Mouse (Mus musculus): ENCODE results near the gene Sv2c. TPM values are rescaled to one million over a fixed set of nuclear protein-coding genes. Genes with fewer than 3 reads are reported as not detected.

The Sv2c gene
- polyA plus RNA-seq, 1 experiment from 2014 or later: 1.5 TPM

DNA sequence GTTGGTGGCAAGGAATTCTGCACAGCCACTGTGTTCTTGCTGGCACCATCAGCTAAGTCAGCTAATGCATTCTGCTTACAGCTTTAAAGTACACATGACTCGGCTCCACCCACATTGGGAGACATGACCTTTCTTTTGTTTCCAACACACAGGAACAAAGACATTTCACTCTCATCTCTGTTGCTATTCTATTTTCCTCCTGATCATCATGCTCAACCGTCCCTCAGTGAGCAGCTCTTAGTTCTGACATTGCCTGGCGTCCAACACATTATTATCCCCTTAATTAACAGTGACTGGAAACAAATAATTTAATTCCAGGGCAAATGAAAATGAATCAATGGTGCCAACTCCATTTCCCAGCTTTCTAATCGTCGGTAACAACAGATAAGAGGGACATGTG is 87.0 kb downstream of the Sv2c start:
- no peak overlapping the region for H3K4me3 ChIP-seq
- no peak for ATAC-seq (ENCODE audit: insufficient number of reproducible peaks, insufficient read depth, low FRiP score, low TSS enrichment)
- no peaks in the 10 kb centered on the region for H3K27me3 ChIP-seq
- no peaks in the 10 kb centered on the region for H3K9me3 ChIP-seq
- H3K36me3 ChIP-seq: no peaks in the 10 kb centered on the region
- WGBS: 73% methylated on average over 5 of the region's 5 CpGs
- no peaks in the 10 kb centered on the region for H3K4me1 ChIP-seq
- H3K27ac ChIP-seq: no peak overlapping the region
- no peak overlapping the region for H3K4me2 ChIP-seq (replicated peaks)
- H3K9ac ChIP-seq: no peak overlapping the region

DNA sequence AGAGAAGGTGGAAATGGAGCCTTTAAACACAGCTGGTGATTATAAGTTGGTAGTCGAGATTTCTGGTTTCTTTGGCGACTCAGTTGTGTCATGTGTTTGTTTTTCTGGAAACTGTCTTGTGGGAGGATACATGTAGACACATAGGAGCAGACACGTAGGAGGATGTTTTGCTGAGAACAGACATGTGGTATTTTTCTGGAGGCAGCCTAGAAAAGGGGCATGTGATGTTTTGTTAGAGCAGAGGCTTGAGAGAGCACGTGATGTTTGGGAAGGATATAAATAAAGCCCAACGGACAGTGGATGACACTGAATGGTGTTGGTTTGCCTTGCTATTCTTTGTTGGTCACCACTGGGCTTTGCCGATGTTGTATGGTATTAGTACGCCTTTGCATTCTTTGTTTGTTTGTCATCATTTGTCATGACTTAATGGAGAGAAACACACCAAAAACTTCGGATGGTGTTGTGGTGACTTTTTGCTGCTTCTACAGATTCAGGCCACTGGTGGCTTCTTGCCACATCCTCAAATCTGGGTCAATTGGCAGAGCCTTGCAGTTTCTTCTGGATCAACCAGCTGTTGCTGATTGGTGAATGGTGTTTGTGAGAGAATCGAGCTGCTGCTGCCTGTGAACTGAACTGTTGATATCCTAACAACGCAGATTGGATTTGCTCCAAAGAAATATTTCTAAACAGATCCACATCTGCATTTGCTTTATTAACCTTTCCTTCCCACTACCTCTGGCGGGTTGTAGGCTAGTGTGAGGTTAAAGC is 91.9 kb downstream of the Sv2c start:
- Histone ChIP-seq H3K27me3 (no peaks in the 10 kb centered on the region), H3K4me1 (no peaks in the 10 kb centered on the region), H3K4me2 (replicated peaks) (no peak overlapping the region), H3K9me3 (no peaks in the 10 kb centered on the region), H3K4me3 (no peak overlapping the region), H3K36me3 (no peaks in the 10 kb centered on the region), H3K27ac (no peak overlapping the region), H3K9ac (no peak overlapping the region)
- 78% methylated on average over 11 of the region's 11 CpGs for whole genome bisulfite sequencing
- no peak for ATAC-seq (ENCODE audit: insufficient number of reproducible peaks, insufficient read depth, low FRiP score, low TSS enrichment)

DNA sequence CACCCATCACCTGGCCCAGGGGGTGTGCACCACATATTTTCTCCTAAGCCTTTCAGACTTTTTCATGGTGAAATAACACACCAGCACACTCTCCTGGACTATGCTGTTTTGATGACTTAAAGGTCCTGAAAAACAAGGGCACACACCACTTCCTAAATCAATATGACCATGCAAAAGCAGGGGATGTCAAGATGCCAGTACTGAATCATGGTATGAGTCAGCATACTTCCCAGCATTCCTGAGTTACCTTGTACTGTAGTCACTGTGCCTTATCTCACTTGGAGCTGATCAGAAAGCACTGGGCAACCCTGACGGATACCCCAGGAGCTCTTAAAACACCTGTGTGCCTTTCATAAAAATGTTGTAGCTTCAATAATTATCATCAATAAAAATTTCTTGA is 92.8 kb downstream of the Sv2c start:
- Histone ChIP-seq H3K4me1 (no peaks in the 10 kb centered on the region), H3K4me2 (replicated peaks) (no peak overlapping the region), H3K27me3 (no peaks in the 10 kb centered on the region), H3K9me3 (no peaks in the 10 kb centered on the region), H3K4me3 (no peak overlapping the region), H3K9ac (no peak overlapping the region), H3K27ac (no peak overlapping the region), H3K36me3 (no peaks in the 10 kb centered on the region)
- ATAC-seq (ENCODE audit: insufficient number of reproducible peaks, insufficient read depth, low FRiP score, low TSS enrichment): no peak
- 81% methylated on average over 1 of the region's 1 CpGs for WGBS

DNA sequence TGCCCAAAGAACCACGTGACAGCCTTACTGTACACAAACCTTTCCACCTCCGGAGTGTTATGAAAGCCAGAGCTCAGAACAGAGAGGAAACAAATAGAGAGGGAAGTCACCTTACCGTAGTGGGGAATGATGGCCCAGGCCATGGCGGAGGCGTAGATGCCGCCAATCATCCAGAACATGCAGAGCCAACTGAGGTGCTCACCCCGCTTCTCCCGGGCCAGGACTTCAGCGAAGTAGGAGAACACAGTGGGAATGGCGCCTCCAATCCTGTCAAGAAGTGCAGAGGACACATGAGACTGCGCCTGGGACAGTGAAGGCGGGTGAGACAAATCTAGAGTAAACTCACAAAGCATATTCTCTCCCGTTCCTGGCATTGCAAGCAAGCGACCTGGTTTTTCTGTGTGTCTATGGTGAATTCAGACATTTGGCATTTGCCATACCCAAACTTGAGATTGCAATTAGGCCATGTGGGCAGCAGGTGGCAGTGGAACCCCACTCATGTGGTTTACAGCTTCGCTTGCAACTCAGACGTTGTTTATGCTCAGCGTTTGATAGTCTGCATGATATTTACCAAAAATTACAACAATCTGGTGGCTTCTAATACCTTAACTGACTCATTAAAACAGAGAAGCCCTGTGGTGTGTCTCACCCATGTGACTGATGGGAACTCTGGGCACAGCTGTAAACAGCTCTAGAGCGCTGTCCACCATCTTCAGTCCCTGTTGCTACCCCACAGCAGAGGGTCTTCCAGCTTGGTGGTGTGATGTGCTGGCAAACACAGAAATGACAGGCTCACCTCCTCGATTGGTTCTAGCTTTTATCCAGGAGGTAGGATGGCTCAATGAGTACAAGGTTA is 101.8 kb downstream of the Sv2c start:
- Histone ChIP-seq H3K9ac (no peak overlapping the region), H3K36me3 (no peaks in the 10 kb centered on the region), H3K27me3 (no peaks in the 10 kb centered on the region), H3K27ac (no peak overlapping the region), H3K4me1 (no peaks in the 10 kb centered on the region), H3K4me3 (no peak overlapping the region), H3K9me3 (no peaks in the 10 kb centered on the region), H3K4me2 (replicated peaks) (no peak overlapping the region)
- ATAC-seq (ENCODE audit: insufficient number of reproducible peaks, insufficient read depth, low FRiP score, low TSS enrichment): no peak
- 60% methylated on average over 19 of the region's 19 CpGs for WGBS

DNA sequence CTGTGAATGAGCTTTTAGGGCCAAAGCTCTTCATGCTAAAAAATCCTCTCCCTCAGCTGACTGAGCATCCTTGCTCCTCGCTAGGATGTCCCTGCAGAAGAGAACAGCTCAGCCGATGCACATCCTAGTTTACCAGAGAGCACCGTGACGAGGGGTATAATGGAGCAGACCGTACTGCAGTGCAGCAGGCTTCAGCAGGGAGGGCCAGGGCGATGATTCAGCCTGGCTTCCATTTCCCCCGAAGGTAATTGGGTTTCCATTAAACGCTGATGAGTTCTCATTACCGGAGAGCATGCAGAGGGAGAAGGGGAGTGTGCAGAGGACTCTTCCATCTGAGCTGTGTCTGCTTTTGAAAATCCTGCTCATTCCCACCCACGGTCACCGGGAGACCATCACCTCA is 108.5 kb downstream of the Sv2c start:
- H3K4me1 ChIP-seq: no peaks in the 10 kb centered on the region
- no peaks in the 10 kb centered on the region for H3K9me3 ChIP-seq
- H3K9ac ChIP-seq: no peak overlapping the region
- ATAC-seq (ENCODE audit: insufficient number of reproducible peaks, insufficient read depth, low FRiP score, low TSS enrichment): no peak
- no peaks in the 10 kb centered on the region for H3K27me3 ChIP-seq
- no peak overlapping the region for H3K27ac ChIP-seq
- 65% methylated on average over 11 of the region's 11 CpGs for WGBS
- H3K4me3 ChIP-seq: no peak overlapping the region
- no peak overlapping the region for H3K4me2 ChIP-seq (replicated peaks)
- H3K36me3 ChIP-seq: no peaks in the 10 kb centered on the region

DNA sequence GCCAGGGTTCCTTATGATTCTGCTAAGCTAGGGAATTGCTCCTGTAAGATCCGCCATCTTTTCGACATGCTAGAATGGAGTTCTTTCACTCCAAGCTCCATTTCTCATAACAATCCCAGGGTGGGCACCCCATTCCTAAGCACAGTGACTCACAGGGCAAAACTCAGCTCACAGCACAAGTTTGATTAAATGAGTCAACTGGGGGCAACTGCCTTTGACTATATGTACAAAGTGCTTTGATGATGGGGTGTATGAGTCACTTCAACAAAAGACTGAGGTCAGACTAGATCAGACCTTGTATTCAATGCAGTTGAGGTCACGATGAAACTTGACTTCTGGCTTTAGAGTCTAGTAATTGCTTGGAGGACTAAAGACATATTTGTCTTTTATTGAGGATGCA is 116.9 kb downstream of the Sv2c start:
- H3K4me2 ChIP-seq (replicated peaks): no peak overlapping the region
- H3K36me3 ChIP-seq: no peaks in the 10 kb centered on the region
- H3K27ac ChIP-seq: no peak overlapping the region
- 90% methylated on average over 3 of the region's 3 CpGs for WGBS
- no peak overlapping the region for H3K9ac ChIP-seq
- H3K9me3 ChIP-seq: no peaks in the 10 kb centered on the region
- H3K4me3 ChIP-seq: no peak overlapping the region
- H3K4me1 ChIP-seq: no peaks in the 10 kb centered on the region
- H3K27me3 ChIP-seq: no peaks in the 10 kb centered on the region
- no peak for ATAC-seq (ENCODE audit: insufficient number of reproducible peaks, insufficient read depth, low FRiP score, low TSS enrichment)

DNA sequence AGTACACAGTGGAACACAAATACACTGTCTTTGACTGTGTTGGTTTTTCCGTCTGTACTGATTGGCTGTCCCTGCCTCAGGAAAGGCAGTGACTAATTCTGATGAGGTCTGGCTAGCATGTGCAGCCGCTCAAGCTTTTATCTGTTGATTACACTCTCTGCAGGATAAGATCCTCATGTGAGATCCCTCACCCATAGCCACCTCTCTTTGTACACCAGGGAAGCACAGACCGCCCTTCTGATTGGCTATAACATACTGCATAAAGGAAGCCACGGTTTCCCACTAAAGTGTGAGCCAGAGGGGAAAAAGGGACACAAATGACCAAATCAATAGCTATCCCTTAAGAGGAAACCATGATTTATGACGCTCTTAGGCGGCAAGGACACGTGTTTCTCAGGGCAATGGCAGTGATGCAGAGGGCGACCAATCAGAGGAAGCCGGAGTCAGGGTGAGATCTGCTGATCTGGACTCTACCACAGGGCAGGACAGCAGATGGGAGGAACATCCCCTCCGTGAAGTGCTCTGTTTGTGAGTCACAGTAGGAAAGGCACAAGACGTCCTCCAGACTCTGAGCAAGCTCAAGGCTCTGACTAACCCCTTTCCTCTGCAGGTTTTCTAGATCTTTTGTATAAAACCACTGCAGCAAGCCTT is 121.4 kb downstream of the Sv2c start:
- no peaks in the 10 kb centered on the region for H3K9me3 ChIP-seq
- H3K9ac ChIP-seq: no peak overlapping the region
- H3K4me1 ChIP-seq: no peaks in the 10 kb centered on the region
- no peak overlapping the region for H3K27ac ChIP-seq
- 61% methylated on average over 11 of the region's 11 CpGs for WGBS
- 0 out of 2 replicates have a peak, but pooled peaks have one; percentile 15 for ATAC-seq (ENCODE audit: insufficient number of reproducible peaks, insufficient read depth, low FRiP score, low TSS enrichment)
- no peak overlapping the region for H3K4me3 ChIP-seq
- H3K27me3 ChIP-seq: no peaks in the 10 kb centered on the region
- H3K4me2 ChIP-seq (replicated peaks): no peak overlapping the region
- no peaks in the 10 kb centered on the region for H3K36me3 ChIP-seq

DNA sequence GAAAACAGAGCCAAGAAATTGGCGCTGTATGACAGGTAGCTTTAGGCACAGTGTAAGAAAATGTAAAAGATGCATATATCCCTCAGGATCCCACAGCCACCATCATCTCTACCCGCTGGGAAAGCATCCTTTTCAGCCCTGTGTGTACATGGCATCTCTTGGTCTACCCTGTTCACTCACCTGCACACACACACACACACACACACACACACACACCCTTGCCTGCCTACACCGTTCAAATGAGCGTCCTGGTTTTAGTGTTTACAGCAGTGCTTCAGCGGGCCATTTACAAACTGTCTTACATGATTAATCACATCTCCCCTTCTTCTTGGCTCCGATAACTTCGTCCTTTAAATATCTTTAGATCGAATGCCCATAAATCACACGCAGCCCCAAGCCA is 123.4 kb downstream of the Sv2c start:
- no peaks in the 10 kb centered on the region for H3K36me3 ChIP-seq
- H3K27ac ChIP-seq: no peak overlapping the region
- WGBS: 80% methylated on average over 9 of the region's 9 CpGs
- no peak overlapping the region for H3K4me3 ChIP-seq
- H3K9ac ChIP-seq: no peak overlapping the region
- H3K4me1 ChIP-seq: no peaks in the 10 kb centered on the region
- no peak for ATAC-seq (ENCODE audit: insufficient number of reproducible peaks, insufficient read depth, low FRiP score, low TSS enrichment)
- no peaks in the 10 kb centered on the region for H3K9me3 ChIP-seq
- no peak overlapping the region for H3K4me2 ChIP-seq (replicated peaks)
- no peaks in the 10 kb centered on the region for H3K27me3 ChIP-seq

DNA sequence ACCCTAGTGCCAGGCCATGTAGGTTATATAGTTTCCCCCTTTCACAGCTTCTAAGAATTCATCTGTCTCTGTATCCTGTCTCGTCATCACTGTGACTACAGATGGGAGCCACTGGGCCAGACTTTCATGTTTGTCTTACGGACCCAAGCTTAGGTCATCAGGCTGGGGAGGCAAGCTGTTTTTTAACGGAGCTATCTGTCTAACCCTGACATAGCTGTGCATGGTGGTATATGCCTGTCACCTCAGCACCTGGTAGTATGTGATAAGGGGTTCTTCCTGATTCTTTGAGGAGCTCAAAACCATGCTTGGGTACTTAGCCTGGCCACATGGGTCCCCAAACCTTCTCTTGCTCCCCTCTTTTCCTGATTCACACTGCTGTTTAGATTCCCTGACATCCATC is 124.2 kb downstream of the Sv2c start:
- Histone ChIP-seq H3K9ac (no peak overlapping the region), H3K4me2 (replicated peaks) (no peak overlapping the region), H3K27me3 (no peaks in the 10 kb centered on the region), H3K36me3 (no peaks in the 10 kb centered on the region), H3K27ac (no peak overlapping the region), H3K4me1 (no peaks in the 10 kb centered on the region), H3K9me3 (no peaks in the 10 kb centered on the region), H3K4me3 (no peak overlapping the region)
- WGBS: 69% methylated on average over 3 of the region's 3 CpGs
- no peak for ATAC-seq (ENCODE audit: insufficient number of reproducible peaks, insufficient read depth, low FRiP score, low TSS enrichment)

DNA sequence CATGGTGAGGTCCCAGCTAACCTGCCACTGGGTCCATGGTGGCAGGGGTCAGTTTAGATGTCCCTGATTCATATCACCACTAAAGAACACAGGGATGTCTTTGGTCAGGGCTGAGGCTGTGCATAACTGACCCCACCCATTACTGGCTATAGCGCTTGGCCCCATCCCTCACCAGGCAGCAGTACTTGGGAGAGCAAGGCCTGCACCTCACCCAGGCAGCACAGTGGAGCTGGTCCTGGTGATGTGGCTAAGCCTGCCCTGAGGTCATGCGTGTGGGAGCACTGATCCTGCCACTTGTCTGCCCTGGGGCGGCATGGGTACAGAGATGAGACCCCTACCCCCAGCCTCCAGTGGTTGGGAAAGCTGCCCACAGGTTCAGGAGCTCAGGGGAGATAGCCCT is 128.8 kb downstream of the Sv2c start:
- H3K9me3 ChIP-seq: no peaks in the 10 kb centered on the region
- no peak overlapping the region for H3K4me2 ChIP-seq (replicated peaks)
- H3K36me3 ChIP-seq: no peaks in the 10 kb centered on the region
- no peaks in the 10 kb centered on the region for H3K27me3 ChIP-seq
- H3K27ac ChIP-seq: no peak overlapping the region
- ATAC-seq (ENCODE audit: insufficient number of reproducible peaks, insufficient read depth, low FRiP score, low TSS enrichment): 0 out of 2 replicates have a peak, but pooled peaks have one; percentile 38
- no peaks in the 10 kb centered on the region for H3K4me1 ChIP-seq
- 88% methylated on average over 3 of the region's 3 CpGs for WGBS
- H3K4me3 ChIP-seq: no peak overlapping the region
- no peak overlapping the region for H3K9ac ChIP-seq

DNA sequence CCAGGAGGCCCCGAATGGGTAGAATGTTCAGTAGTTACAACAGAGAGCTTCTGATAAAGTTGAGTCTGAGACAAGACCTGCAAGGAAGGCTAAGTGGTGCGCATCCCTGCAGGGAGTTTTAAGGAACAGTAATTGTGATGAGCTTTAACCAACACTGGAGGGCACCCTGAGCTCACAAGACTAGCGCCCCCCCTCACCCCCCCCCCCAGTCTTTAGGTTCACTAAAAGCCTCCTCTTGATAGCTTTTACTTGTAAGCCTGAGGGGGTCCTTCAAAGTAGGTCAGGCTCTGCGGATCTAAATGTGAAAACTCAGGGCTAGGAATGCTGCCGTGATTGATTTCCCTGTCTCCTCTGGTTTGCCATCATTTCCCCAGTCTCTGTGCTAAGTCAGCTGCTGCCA is 129.9 kb downstream of the Sv2c start:
- no peak for ATAC-seq (ENCODE audit: insufficient number of reproducible peaks, insufficient read depth, low FRiP score, low TSS enrichment)
- no peak overlapping the region for H3K27ac ChIP-seq
- H3K9me3 ChIP-seq: no peaks in the 10 kb centered on the region
- no peak overlapping the region for H3K4me3 ChIP-seq
- H3K4me1 ChIP-seq: no peaks in the 10 kb centered on the region
- no peak overlapping the region for H3K4me2 ChIP-seq (replicated peaks)
- no peaks in the 10 kb centered on the region for H3K27me3 ChIP-seq
- H3K36me3 ChIP-seq: no peaks in the 10 kb centered on the region
- WGBS: 27% methylated on average over 5 of the region's 5 CpGs
- no peak overlapping the region for H3K9ac ChIP-seq

DNA sequence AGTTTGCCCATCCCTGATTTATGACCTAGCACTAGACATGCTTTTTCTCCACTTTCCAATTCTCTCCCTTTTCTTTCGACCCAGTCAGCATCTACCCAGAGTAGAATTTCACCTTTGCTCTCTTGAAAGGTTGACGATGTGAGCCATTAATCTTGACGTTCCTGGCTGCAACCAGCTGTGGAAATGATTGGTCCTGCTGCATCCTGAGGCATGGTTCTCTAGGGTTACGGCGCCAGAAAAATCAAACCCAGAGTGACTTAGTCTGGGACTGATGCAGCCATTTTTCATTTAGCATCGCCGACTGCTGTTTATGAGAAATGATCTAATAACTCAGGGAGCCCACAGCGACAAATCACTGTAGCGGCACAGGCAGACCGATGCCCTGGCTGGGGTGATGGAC is 133.0 kb downstream of the Sv2c start:
- no peaks in the 10 kb centered on the region for H3K4me1 ChIP-seq
- no peaks in the 10 kb centered on the region for H3K9me3 ChIP-seq
- no peak overlapping the region for H3K9ac ChIP-seq
- no peak for ATAC-seq (ENCODE audit: insufficient number of reproducible peaks, insufficient read depth, low FRiP score, low TSS enrichment)
- H3K4me3 ChIP-seq: no peak overlapping the region
- no peaks in the 10 kb centered on the region for H3K36me3 ChIP-seq
- 65% methylated on average over 10 of the region's 10 CpGs for WGBS
- H3K4me2 ChIP-seq (replicated peaks): no peak overlapping the region
- H3K27ac ChIP-seq: no peak overlapping the region
- no peaks in the 10 kb centered on the region for H3K27me3 ChIP-seq
